Mouse (Mus musculus) urinary bladder, adult 18-20 months (tissue): Measurements from ENCODE around the gene Rgs13.
"Not testable (repeated sequence)": the region's sequence is repeated elsewhere in the genome, so short reads cannot be mapped to it uniquely, and the experiment has no call there.

Source experiments
- DNase-seq, 2 experiments: peaks; one replicate each; pipeline ENCODE4 v3.0.0; 2022; ENCODE audit warnings: low spot score in 2 of 2, mixed read lengths in 2 of 2

Gene Rgs13

DNA sequence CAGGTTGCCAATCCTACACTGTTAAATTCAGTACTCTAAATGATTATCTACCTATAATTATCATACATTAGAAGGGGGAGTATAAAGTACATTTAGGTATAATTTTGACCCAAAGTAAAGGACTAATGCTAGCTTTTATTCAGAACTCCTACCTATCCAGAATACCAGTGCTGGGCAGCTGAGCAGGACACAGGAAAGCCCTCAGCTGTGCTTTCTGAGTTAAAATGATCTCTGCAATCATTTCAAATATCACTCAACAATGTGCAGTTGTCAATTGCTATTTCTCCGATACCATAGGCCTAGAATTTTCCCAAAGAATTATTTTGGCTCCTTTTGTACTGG, 25.0 kb downstream of the Rgs13 start:
- no peak for DNase-seq

DNA sequence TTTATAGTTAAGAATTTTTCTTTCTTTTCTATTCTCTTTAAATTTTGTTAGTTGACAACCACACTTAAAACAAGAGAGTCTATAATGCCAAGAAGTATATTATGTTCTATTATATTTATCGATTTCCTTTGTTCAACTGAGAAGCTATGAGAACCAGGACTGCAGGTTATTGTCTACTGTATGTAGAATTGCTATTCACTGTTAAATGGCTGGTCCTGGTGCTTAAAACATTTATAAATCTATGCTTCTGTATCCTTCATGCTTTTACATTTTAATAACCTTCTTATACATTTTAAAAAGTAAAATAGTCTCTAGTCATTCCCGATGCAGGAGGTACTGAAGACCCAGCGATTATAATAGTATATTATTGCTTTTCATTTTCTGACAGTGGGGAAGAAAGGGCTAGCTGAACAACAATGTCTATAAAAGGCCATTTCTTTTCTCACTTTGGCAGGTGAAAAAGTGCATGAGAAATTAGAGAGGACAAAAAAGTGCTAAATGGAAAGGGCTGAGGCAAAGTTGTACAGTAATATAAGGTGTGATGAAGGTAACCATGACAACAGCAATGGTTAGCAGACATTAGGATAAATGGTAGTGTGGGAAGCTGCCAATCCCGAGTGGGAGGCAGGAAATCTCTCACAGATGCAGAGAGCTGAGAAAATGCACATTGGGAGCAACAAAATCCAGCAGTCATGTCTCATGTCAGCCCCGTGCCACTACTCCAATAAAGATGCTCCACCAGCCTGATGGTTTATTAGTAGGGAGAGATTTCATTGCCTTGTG, 25.6 kb downstream of the Rgs13 start:
- DNase-seq = no peak

DNA sequence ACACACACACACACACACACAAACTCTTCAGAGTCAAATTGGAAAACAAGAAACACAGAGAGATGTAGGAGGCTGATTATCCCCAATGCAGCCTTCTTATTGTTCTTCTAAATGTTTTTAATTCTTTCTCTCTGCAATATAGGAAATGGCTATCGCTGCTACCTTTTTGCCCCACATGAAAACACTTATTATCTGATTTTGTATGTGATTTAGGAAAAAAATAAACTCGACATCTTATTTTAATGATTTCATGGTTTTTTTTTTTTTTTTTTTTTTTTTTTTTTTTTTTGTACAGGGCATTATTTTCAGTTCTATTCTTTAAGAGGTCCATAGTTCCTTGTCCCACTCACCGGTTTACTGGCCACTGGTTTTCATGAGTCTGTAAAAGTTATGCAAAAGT, 27.2 kb downstream of the Rgs13 start:
- no peak for DNase-seq

DNA sequence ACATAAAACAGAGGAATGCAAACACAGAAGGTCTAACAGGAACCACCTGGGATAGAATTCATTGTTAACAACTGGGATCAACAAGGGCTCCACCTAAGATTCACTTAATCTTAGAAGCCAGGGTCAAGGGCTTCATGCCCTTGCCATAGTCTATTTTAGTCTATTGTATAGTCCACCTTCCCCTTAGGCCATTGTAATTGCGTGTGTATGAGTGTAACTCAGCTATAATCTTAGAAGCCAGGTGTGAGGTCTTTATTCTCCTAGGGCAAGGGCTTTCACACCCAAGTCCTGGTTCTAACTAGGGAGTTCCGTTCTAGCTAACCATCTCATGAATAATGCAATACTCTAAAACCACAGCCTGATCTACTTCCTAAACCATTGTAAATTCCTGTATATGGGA, 35.8 kb downstream of the Rgs13 start:
- not testable (repeated sequence) for DNase-seq

DNA sequence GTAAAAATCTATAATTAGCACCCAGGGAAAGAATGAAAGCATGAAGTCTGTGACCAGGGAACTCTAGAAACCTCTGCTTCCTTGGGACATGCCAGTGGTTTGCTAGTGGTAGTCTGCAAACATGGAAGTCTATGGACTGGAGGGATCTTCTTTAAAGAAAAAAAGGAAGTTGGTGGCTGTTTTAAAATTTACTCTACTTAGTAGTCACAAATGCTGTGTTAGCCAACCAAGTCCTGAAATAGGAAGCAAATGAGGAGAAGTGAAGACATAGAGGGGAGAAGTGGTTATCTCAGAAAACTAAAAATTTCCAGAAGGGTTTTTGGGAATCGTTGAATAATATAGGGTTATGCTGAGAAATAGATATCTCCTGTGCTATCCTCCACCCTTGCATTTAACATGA, 37.3 kb downstream of the Rgs13 start:
- no peak for DNase-seq

DNA sequence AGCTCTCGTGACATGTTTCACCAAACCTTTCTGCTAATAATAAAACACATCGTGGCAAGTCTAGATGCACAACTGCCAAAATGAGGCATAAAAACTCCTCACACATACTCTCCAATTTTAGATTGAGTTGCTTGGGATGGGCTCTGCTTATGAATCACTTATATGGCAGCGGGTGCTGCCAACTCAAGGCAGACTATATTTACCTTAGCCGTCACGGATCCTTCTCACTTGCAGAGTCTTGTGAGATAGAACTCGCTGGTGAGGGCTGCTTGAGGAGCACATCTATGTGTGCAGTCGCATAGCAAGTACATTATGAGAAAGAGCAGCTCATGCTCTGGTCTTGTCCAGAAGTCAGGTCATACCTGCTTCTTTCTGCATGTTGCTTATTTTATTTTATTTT, 49.2 kb downstream of the Rgs13 start:
- no peak for DNase-seq

DNA sequence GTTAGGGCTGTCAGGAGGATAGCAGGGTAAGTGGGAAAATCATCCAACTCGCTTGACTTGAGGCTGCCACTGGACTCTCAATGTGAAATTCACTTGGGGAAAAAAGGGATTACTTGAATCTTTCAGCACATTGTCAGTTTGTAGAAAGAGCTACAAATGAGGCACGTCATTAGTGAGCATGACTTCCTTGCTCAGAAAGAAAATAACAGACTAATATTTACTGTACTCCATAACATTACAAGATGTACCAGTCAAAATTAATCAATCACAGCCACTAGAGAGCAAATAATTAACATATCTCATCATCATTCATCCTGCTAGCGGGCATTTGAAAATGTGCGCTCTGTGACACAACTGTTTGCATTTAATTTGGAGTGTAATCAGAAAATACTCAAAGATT, 57.1 kb downstream of the Rgs13 start:
- no peak for DNase-seq

DNA sequence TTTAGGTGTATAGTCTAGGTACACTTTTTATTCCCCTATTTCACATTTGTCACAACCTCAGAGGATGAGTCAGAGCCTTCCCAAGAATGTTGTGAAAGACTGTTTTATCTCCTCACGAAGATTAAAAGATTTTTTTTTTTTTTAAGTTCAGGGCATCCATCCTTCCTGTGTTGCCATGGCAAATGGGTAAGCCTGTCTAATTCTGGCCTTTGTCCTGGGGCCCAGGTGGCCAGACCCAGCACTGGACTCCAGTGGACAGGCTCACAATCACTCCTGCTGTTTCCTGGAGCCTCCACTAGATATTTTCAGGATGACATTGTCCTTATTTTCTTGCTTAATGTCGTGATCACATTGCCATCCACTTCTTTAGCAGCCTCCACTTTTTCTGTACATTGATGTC, 57.7 kb downstream of the Rgs13 start:
- no peak for DNase-seq

DNA sequence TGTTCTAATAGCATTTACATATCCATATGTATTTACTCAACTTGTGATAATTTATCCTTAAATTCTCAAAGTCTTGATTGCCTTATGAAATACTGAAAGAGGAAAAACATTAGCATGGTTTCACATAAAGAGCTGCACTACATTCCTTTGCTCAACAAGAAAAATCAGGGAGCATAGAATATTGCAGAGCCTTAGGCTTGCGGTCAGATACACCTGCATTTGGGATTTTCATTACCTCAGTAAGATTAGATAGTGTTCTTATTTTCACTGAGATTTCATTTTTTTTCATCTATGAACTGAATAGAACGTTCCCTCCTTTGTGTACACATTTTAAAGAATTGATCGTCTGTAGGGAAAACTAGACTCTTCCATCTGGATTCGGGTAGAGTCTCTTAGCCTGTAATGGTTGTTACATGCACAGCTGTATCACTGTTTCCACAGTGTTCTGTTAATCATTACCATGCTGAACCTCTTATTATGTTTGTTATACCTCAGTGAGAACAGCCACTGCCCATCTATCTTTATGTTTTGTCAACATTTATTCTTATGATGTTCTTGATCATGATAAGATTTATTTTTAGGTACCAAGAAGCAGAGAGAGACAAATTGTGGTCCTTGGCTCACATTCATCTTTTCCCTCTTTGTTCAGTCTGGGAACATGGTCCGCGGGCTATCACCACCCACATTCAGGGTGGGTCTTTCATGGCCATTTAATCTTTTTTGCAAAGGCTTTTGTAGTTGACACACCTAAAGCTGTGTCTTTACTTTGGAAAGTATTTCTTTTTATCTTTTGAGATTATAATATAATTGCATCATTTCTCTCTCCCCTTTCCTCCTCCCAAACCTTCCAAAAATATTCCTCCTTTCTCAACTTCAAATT, 61.1 kb downstream of the Rgs13 start:
- DNase-seq = no peak

DNA sequence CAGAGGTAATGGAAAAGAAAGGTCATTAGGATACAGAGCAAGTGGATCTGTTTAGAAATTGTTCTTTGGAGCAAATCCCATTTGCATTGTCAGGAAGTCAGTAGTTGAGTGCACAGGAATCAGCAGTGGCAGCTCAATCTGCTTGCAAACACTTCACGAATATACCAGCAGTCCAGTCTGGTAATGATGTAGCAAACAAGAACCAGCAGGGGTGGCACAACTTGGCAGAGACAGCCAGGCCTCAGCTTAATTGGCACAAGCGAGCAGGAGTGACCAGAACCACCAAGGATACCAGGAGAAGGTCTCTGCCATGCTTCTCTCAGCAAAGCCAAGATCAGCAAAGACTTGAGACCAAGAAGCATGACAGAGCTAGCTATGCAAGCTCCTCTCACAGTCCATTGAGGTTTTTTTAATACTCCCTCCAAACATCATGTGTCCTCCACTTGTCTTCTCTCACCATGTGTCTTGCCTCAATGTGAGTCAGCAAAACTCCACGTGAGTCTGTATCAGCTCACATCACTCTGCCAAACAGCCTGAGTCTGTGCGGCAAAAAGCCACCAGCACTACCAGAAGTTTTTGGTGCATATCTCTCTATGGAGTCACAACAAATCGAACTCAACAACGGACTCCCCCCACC, 63.6 kb downstream of the Rgs13 start:
- no peak for DNase-seq

DNA sequence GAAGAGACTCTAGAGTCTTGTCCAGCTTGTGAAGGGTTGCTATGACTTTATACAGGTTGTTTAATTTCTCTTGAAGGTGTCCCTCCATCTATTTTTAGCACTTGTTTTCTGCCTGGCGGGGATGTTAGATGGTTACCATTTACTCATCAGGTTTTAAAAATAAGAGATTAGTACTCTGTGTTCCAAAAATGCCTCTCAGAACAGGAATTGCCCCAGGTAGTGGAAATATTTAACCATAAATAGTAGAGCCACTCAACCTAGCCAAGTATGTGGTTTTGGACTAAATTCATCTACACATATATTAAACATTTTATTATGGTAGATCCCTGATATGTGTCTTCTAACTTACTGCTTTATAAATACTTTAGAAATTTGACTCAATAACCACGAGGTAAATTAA, 64.2 kb downstream of the Rgs13 start:
- no peak for DNase-seq

DNA sequence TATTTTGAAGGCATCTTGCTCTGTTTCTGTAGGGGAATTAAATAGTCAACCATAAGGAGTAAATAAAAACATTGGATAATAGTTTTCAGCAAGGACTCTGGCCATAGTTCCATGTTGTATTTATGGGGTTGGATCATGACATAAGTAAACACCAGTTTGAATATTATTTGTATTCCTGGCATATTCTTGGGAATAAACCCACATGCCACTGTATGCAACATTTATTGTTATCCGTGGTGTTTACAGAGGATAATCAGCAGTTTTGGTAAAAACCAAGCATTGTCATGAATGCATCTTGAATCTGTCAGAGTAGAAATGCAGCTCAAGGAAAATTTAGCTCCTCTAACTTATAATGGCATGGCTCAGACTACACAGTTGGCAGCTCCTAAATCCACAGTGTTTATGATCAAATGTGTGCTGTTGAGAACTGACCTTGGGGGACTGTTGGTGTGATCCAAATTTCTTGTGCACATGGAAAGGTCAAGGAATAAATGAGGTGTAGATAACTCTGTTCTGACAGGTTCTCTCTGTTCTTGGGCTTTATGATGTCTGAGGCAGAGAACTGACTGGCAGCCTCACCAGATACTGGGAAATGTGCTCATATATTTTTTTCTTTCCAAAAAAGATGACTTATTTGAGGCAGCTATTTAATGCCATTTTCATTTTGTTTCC, 78.4 kb downstream of the Rgs13 start:
- no peak for DNase-seq

DNA sequence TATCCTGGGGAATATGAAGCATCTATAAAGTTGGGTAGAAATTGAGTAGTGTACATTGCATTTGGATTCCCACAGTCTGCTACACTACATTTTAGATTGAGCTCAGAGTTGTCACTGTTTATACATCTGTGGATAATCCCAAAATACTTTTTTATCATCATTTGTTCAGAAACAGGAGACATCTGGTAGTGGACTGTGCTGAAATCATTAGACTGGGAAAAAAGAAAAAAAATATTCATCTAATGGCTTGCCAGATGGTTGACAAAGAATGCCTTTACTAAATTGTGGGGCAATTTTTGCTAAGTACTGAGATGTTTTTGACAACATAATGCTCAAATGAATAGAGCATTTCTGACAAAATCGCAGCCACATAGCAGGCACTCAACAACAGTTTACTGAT, 86.8 kb downstream of the Rgs13 start:
- DNase-seq = no peak
